Mouse (Mus musculus) thymus, adult 2 months (tissue): ENCODE data around the gene Znrf3. TPM values are rescaled to one million over a fixed set of nuclear protein-coding genes. Genes with fewer than 3 reads are reported as not detected.

ENCODE experiments used
- DNase-seq: peaks from one replicate; pipeline ENCODE4 v3.0.0; 2021
- H3K27ac ChIP-seq: fragments of 200-500 bp; 2 replicates; pipeline ENCODE4 v1.5.1; 2012; ENCODE audit warnings: low read length, control low read depth; ENCODE audit not compliant: control insufficient read depth, insufficient read depth
- H3K27me3 ChIP-seq: fragments of 200-500 bp; 2 replicates; pipeline ENCODE4 v1.6.1; 2012; ENCODE audit warnings: mild to moderate bottlenecking, low read length, moderate library complexity, mixed read lengths; ENCODE audit not compliant: control insufficient read depth, insufficient read depth
- H3K36me3 ChIP-seq: fragments of 200-500 bp; 2 replicates; pipeline ENCODE4 v1.6.1; 2012; ENCODE audit warnings: mild to moderate bottlenecking, low read length, moderate library complexity; ENCODE audit not compliant: control insufficient read depth, insufficient read depth
- H3K4me1 ChIP-seq: fragments of 200-500 bp; replicated peaks from 2 replicates; pipeline ENCODE4 v1.6.1; 2012; ENCODE audit warnings: low read length; ENCODE audit not compliant: control insufficient read depth, insufficient read depth
- H3K4me3 ChIP-seq: fragments of 200-500 bp; 2 replicates; pipeline ENCODE4 v1.5.1; 2012; ENCODE audit warnings: mild to moderate bottlenecking, low read length, control low read depth, moderate library complexity; ENCODE audit not compliant: control insufficient read depth, insufficient read depth
- CTCF ChIP-seq: fragments of 200-500 bp; IDR thresholded peaks from 2 replicates; pipeline ENCODE4 v1.5.1; 2012; ENCODE audit warnings: mild to moderate bottlenecking, control low read depth, low read length, moderate library complexity, borderline replicate concordance; ENCODE audit not compliant: control insufficient read depth, poor library complexity, insufficient read depth; ENCODE audit errors: extremely low read depth
- POLR2A ChIP-seq: fragments of 200-500 bp; IDR thresholded peaks from 2 replicates; pipeline ENCODE4 v1.6.1; 2012; ENCODE audit warnings: mild to moderate bottlenecking, low read length, control low read depth, moderate library complexity; ENCODE audit not compliant: control insufficient read depth, poor library complexity, insufficient read depth; ENCODE audit errors: extremely low read depth
- WGBS: fragments of 180-500 bp; shearing (Covaris S2); methylation state at CpG from one replicate; pipeline ENCODE4 v1.1.7; 2018; 5-methylcytosine and 5-hydroxymethylcytosine counted together
- polyA plus RNA-seq: library from polyadenylated mRNA; depleted of rRNA; stranded (reverse); fragments of >200 nt; gene quantifications from 2 replicates; pipeline ENCODE4 v1.2.3, GENCODE M21; 2012

Znrf3 gene
- polyA plus RNA-seq, 1 experiment, result 17.3 TPM

GRCm38 (mm10) chr11:5314796-5315195 is 129.9 kb downstream of the Znrf3 start:
- no peak for TF ChIP-seq POLR2A
- TF ChIP-seq CTCF, result no peak
- Histone ChIP-seq H3K27me3 (no peaks in the 10 kb centered on the region), H3K4me1 (peaks cover 3% of the 10 kb centered on the region), H3K36me3 (no peaks in the 10 kb centered on the region), H3K27ac (no peak overlapping the region), H3K4me3 (no peak overlapping the region)
- no peak for DNase-seq

- 94% methylated on average over 3 of the region's 3 CpGs for WGBS
- DNase-seq, result no peak
- no peak overlapping the region for H3K4me3 ChIP-seq
- H3K36me3 ChIP-seq, result no peaks in the 10 kb centered on the region
- H3K27me3 ChIP-seq, result no peaks in the 10 kb centered on the region
- TF ChIP-seq CTCF, result no peak
- no peak for TF ChIP-seq POLR2A
- peaks cover 3% of the 10 kb centered on the region for H3K4me1 ChIP-seq
- H3K27ac ChIP-seq, result no peak overlapping the region
Measured at GRCm38 (mm10) chr11:5314330-5314741, 130.3 kb downstream of the Znrf3 start.

GRCm38 (mm10) chr11:5307024-5307905 is 137.4 kb downstream of the Znrf3 start:
- TF ChIP-seq POLR2A (no peak), CTCF (no peak)
- 97% methylated on average over 13 of the region's 13 CpGs for WGBS
- Histone ChIP-seq H3K4me1 (no peaks in the 10 kb centered on the region), H3K27me3 (no peaks in the 10 kb centered on the region), H3K36me3 (no peaks in the 10 kb centered on the region), H3K27ac (no peak overlapping the region), H3K4me3 (no peak overlapping the region)
- DNase-seq, result no peak

- Histone ChIP-seq H3K4me1 (0 out of 2 replicates have a peak, but pooled peaks cover 3% of the 10 kb centered on the region), H3K27me3 (no peaks in the 10 kb centered on the region), H3K36me3 (no peaks in the 10 kb centered on the region), H3K4me3 (no peak overlapping the region), H3K27ac (no peak overlapping the region)
- no peak for DNase-seq
- TF ChIP-seq CTCF (no peak), POLR2A (no peak)
Measured at GRCm38 (mm10) chr11:5306017-5306416, 138.6 kb downstream of the Znrf3 start.

- TF ChIP-seq POLR2A (no peak), CTCF (no peak)
- DNase-seq, result no peak
Measured at GRCm38 (mm10) chr11:5304526-5304925, 140.1 kb downstream of the Znrf3 start.

GRCm38 (mm10) chr11:5298007-5298372 is 146.7 kb downstream of the Znrf3 start:
- Histone ChIP-seq H3K4me1 (peaks cover 30% of the 10 kb centered on the region), H3K36me3 (no peaks in the 10 kb centered on the region), H3K27ac (no peak overlapping the region; the same call in 1 of the 2 replicates), H3K27me3 (no peaks in the 10 kb centered on the region), H3K4me3 (no peak overlapping the region)
- no peak for DNase-seq
- 69% methylated on average over 1 of the region's 1 CpGs for WGBS
- no peak for TF ChIP-seq CTCF
- TF ChIP-seq POLR2A, result no peak

More at GRCm38 (mm10) chr11:5304526-5304925, 140.1 kb downstream of the Znrf3 start:
- Histone ChIP-seq H3K36me3 (no peaks in the 10 kb centered on the region), H3K27me3 (no peaks in the 10 kb centered on the region), H3K4me3 (no peak overlapping the region), H3K4me1 (0 out of 2 replicates have a peak, but pooled peaks cover 3% of the 10 kb centered on the region), H3K27ac (no peak overlapping the region)
